Mouse (Mus musculus) liver, postnatal 0 days (tissue): ENCODE results near the gene Muc4. TPM values are rescaled to one million over a fixed set of nuclear protein-coding genes. Genes with fewer than 3 reads are reported as not detected.
A peak's percentile ranks its signal among the peaks of the same experiment; 100 is the strongest.

Source experiments
- ATAC-seq: fragments of 200-750 bp; cut with Nextera tagmentation; 2 replicates; pipeline ENCODE4 v1.8.0; 2017; ENCODE audit warnings: mild to moderate bottlenecking, moderate library complexity
- DNase-seq: peaks from one replicate; pipeline ENCODE4 v3.0.0-alpha.2; 2016
- H3K27ac ChIP-seq: fragments of 300-500 bp; sonication (generic); 2 replicates; pipeline ENCODE4 v1.5.1; 2014; ENCODE audit warnings: antibody characterized with exemption, moderate library complexity, mild to moderate bottlenecking, low read depth
- H3K27me3 ChIP-seq: fragments of 300-500 bp; sonication (generic); 2 replicates; pipeline ENCODE4 v1.6.1; 2014; ENCODE audit warnings: low read length, control low read depth, mixed read lengths; ENCODE audit not compliant: insufficient read depth
- H3K36me3 ChIP-seq: fragments of 300-500 bp; sonication (generic); replicated peaks from 2 replicates; pipeline ENCODE4 v1.6.1; 2014; ENCODE audit warnings: mild to moderate bottlenecking, control low read depth, low read length, moderate library complexity, mixed read lengths; ENCODE audit not compliant: insufficient read depth
- H3K4me1 ChIP-seq: fragments of 300-500 bp; sonication (generic); 2 replicates; pipeline ENCODE4 v1.6.1; 2014; ENCODE audit warnings: antibody characterized with exemption, mild to moderate bottlenecking, control low read depth; ENCODE audit not compliant: insufficient read depth
- H3K4me2 ChIP-seq: fragments of 300-500 bp; sonication (generic); 2 replicates; pipeline ENCODE4 v1.6.1; 2014; ENCODE audit warnings: low read depth, mild to moderate bottlenecking, low read length, moderate library complexity, mixed read lengths
- H3K4me3 ChIP-seq: fragments of 300-500 bp; sonication (generic); 2 replicates; pipeline ENCODE4 v1.5.1; 2014; ENCODE audit warnings: low read depth, low read length
- H3K9ac ChIP-seq: fragments of 300-500 bp; sonication (generic); replicated peaks from 2 replicates; pipeline ENCODE4 v1.6.1; 2014; ENCODE audit warnings: mild to moderate bottlenecking, moderate library complexity
- H3K9me3 ChIP-seq: fragments of 300-500 bp; sonication (generic); 2 replicates; pipeline ENCODE4 v1.6.1; 2016; ENCODE audit warnings: mild to moderate bottlenecking, control low read depth, low read length, mixed read lengths
- CTCF ChIP-seq: sonication (generic); IDR thresholded peaks from 2 replicates; pipeline ENCODE4 v1.5.1; 2016; ENCODE audit warnings: antibody characterized with exemption, low read depth
- EP300 ChIP-seq: IDR thresholded peaks from 2 replicates; pipeline ENCODE4 v1.6.1; 2016; ENCODE audit warnings: antibody characterized with exemption, low read depth, mild to moderate bottlenecking
- WGBS: fragments of 180-500 bp; shearing (Covaris S2); extraction: QIAGEN DNeasy Blood & Tissue Kit; methylation state at CpG from one replicate; pipeline ENCODE4 v1.1.7; 2014; ENCODE audit not compliant: insufficient replicate concordance; 5-methylcytosine and 5-hydroxymethylcytosine counted together
- polyA plus RNA-seq: library from polyadenylated mRNA; unstranded; fragments of >200 nt; fragmentation: Nextera tagmentation; extraction: Ambion mirVana; gene quantifications from 2 replicates; pipeline ENCODE4 v1.2.1, GENCODE M21; 2015

Muc4 gene
- polyA plus RNA-seq, 1 experiment from 2014 or later, result 0.49 TPM

GRCm38 (mm10) chr16:32750242-32751127 is 14.8 kb downstream of the Muc4 start:
- Histone ChIP-seq H3K4me1 (no peaks in the 10 kb centered on the region), H3K36me3 (no peaks in the 10 kb centered on the region), H3K4me3 (no peak overlapping the region), H3K27ac (no peak overlapping the region), H3K27me3 (no peaks in the 10 kb centered on the region), H3K9ac (no peak overlapping the region), H3K9me3 (no peaks in the 10 kb centered on the region), H3K4me2 (no peak overlapping the region)
- DNase-seq, result no peak
- TF ChIP-seq CTCF, result no peak
- no peak for TF ChIP-seq EP300
- ATAC-seq, result no peak
- 63% methylated on average over 5 of the region's 5 CpGs for WGBS

- Histone ChIP-seq H3K4me1 (peaks cover 9% of the 10 kb centered on the region; the same call in 1 of the 2 replicates), H3K4me2 (no peak overlapping the region), H3K27ac (no peak overlapping the region), H3K36me3 (no peaks in the 10 kb centered on the region), H3K27me3 (no peaks in the 10 kb centered on the region), H3K9ac (no peak overlapping the region), H3K4me3 (no peak overlapping the region), H3K9me3 (no peaks in the 10 kb centered on the region)
- WGBS, result 59% methylated on average over 2 of the region's 2 CpGs
- ATAC-seq, result peak; percentile 46; the same call in 1 of the 2 replicates
- no peak for TF ChIP-seq EP300
- TF ChIP-seq CTCF, result peak; percentile 55
- no peak for DNase-seq
Measured at GRCm38 (mm10) chr16:32764550-32764949, 28.9 kb downstream of the Muc4 start.

- peaks cover 9% of the 10 kb centered on the region; the same call in 1 of the 2 replicates for H3K4me1 ChIP-seq
- no peak overlapping the region for H3K4me2 ChIP-seq
- ATAC-seq, result no peak
- H3K36me3 ChIP-seq, result no peaks in the 10 kb centered on the region
- no peak overlapping the region for H3K9ac ChIP-seq
- no peak for DNase-seq
- 52% methylated on average over 6 of the region's 6 CpGs for WGBS
- H3K4me3 ChIP-seq, result no peak overlapping the region
- no peak for TF ChIP-seq CTCF
- no peak for TF ChIP-seq EP300
- no peaks in the 10 kb centered on the region for H3K27me3 ChIP-seq
- no peak overlapping the region for H3K27ac ChIP-seq
- H3K9me3 ChIP-seq, result no peaks in the 10 kb centered on the region
Measured at GRCm38 (mm10) chr16:32764961-32765360, 29.3 kb downstream of the Muc4 start.

GRCm38 (mm10) chr16:32766904-32767303 is 31.2 kb downstream of the Muc4 start:
- no peak for TF ChIP-seq CTCF
- TF ChIP-seq EP300, result no peak
- 69% methylated on average over 7 of the region's 7 CpGs for WGBS
- H3K9me3 ChIP-seq, result no peaks in the 10 kb centered on the region
- DNase-seq (peak; percentile 19), ATAC-seq (peak; percentile 80)
- no peaks in the 10 kb centered on the region for H3K27me3 ChIP-seq
- H3K27ac ChIP-seq, result no peak overlapping the region
- H3K36me3 ChIP-seq, result no peaks in the 10 kb centered on the region
- 0 out of 2 replicates have a peak, but pooled peaks cover 5% of the 10 kb centered on the region for H3K4me1 ChIP-seq
- H3K4me2 ChIP-seq, result no peak overlapping the region
- H3K9ac ChIP-seq, result no peak overlapping the region
- no peak overlapping the region for H3K4me3 ChIP-seq

GRCm38 (mm10) chr16:32776676-32777075 is 41.0 kb downstream of the Muc4 start:
- WGBS, result 40% methylated on average over 10 of the region's 10 CpGs

GRCm38 (mm10) chr16:32778956-32779355 is 43.3 kb downstream of the Muc4 start:
- H3K4me3 ChIP-seq, result no peak overlapping the region
- no peaks in the 10 kb centered on the region for H3K36me3 ChIP-seq
- no peak for TF ChIP-seq EP300
- no peak for TF ChIP-seq CTCF
- no peak overlapping the region for H3K27ac ChIP-seq
- ATAC-seq (no peak), DNase-seq (no peak)
- no peak overlapping the region for H3K4me2 ChIP-seq
- no peaks in the 10 kb centered on the region for H3K9me3 ChIP-seq
- H3K9ac ChIP-seq, result no peak overlapping the region
- no peaks in the 10 kb centered on the region for H3K27me3 ChIP-seq
- no peaks in the 10 kb centered on the region; the same call in 1 of the 2 replicates for H3K4me1 ChIP-seq
- 58% methylated on average over 8 of the region's 8 CpGs for WGBS

More at GRCm38 (mm10) chr16:32776676-32777075, 41.0 kb downstream of the Muc4 start:
- ATAC-seq (no peak), DNase-seq (no peak)
- no peak overlapping the region for H3K4me2 ChIP-seq
- no peaks in the 10 kb centered on the region for H3K36me3 ChIP-seq
- no peak overlapping the region for H3K9ac ChIP-seq
- no peak for TF ChIP-seq CTCF
- no peak for TF ChIP-seq EP300
- H3K27ac ChIP-seq, result no peak overlapping the region
- no peaks in the 10 kb centered on the region for H3K4me1 ChIP-seq
- H3K27me3 ChIP-seq, result no peaks in the 10 kb centered on the region
- H3K9me3 ChIP-seq, result no peaks in the 10 kb centered on the region
- no peak overlapping the region for H3K4me3 ChIP-seq
